Mouse (Mus musculus) heart, postnatal 0 days (tissue): ENCODE data around the gene Atp6v1e2. TPM values are rescaled to one million over a fixed set of nuclear protein-coding genes. Genes with fewer than 3 reads are reported as not detected.
A peak's percentile ranks its signal among the peaks of the same experiment; 100 is the strongest.

Experiments
- ATAC-seq: fragments of 200-750 bp; cut with Nextera tagmentation; 2 replicates; pipeline ENCODE4 v1.8.0; 2017; ENCODE audit warnings: low read depth, moderate number of reproducible peaks, moderate library complexity; ENCODE audit not compliant: insufficient read depth
- DNase-seq: peaks from one replicate; pipeline ENCODE4 v3.0.0-alpha.2; 2016; ENCODE audit warnings: low spot score
- H3K27ac ChIP-seq: fragments of 300-500 bp; sonication (generic); 2 replicates; pipeline ENCODE4 v1.5.1; 2014; ENCODE audit warnings: low read depth, mild to moderate bottlenecking
- H3K27me3 ChIP-seq: fragments of 300-500 bp; sonication (generic); 2 replicates; pipeline ENCODE4 v1.6.1; 2014; ENCODE audit warnings: low read length, mixed read lengths; ENCODE audit not compliant: control insufficient read depth, insufficient read depth
- H3K36me3 ChIP-seq: fragments of 300-500 bp; sonication (generic); replicated peaks from 2 replicates; pipeline ENCODE4 v1.6.1; 2014; ENCODE audit warnings: low read length, mixed read lengths; ENCODE audit not compliant: control insufficient read depth, insufficient read depth
- H3K4me1 ChIP-seq: fragments of 300-500 bp; sonication (generic); 2 replicates; pipeline ENCODE4 v1.6.1; 2014; ENCODE audit warnings: antibody characterized with exemption; ENCODE audit not compliant: control insufficient read depth, insufficient read depth
- H3K4me2 ChIP-seq: fragments of 300-500 bp; sonication (generic); 2 replicates; pipeline ENCODE4 v1.6.1; 2014; ENCODE audit warnings: low read depth, mild to moderate bottlenecking, low read length, moderate library complexity
- H3K4me3 ChIP-seq: fragments of 300-500 bp; sonication (generic); 2 replicates; pipeline ENCODE4 v1.5.1; 2014; ENCODE audit warnings: low read depth, low read length
- H3K9ac ChIP-seq: fragments of 300-500 bp; sonication (generic); replicated peaks from 2 replicates; pipeline ENCODE4 v1.6.1; 2014; ENCODE audit warnings: low read depth, low read length, mixed read lengths
- H3K9me3 ChIP-seq: fragments of 300-500 bp; sonication (generic); replicated peaks from 2 replicates; pipeline ENCODE4 v1.6.1; 2016; ENCODE audit warnings: low read length; ENCODE audit not compliant: control insufficient read depth
- CTCF ChIP-seq: IDR thresholded peaks from 2 replicates; pipeline ENCODE4 v1.5.1; 2016; ENCODE audit warnings: antibody characterized with exemption, control low read depth, low read depth
- EP300 ChIP-seq: IDR thresholded peaks from 2 replicates; pipeline ENCODE4 v1.6.1; 2016; ENCODE audit warnings: antibody characterized with exemption, low read depth
- whole genome bisulfite sequencing: fragments of 180-500 bp; shearing (Covaris S2); extraction: QIAGEN DNeasy Blood & Tissue Kit; methylation state at CpG from one replicate; pipeline ENCODE4 v1.1.7; 2014; 5-methylcytosine and 5-hydroxymethylcytosine counted together
- polyA plus RNA-seq: library from polyadenylated mRNA; unstranded; fragments of >200 nt; fragmentation: Nextera tagmentation; extraction: Ambion mirVana; gene quantifications from 2 replicates; pipeline ENCODE4 v1.2.1, GENCODE M21; 2015
- total RNA-seq: library from RNA; depleted of rRNA; stranded (reverse); fragments of >200 nt; gene quantifications from 2 replicates; pipeline ENCODE4 v1.2.3, GENCODE M21; 2014; ENCODE audit warnings: low replicate concordance

Atp6v1e2 gene
- total and polyA plus RNA-seq, 2 experiments from 2014 or later: not detected

GRCm38 (mm10) chr17:86986449-86987138, 38.9 kb upstream of the Atp6v1e2 start:
- WGBS: 51% methylated on average over 17 of the region's 17 CpGs

GRCm38 (mm10) chr17:86982497-86982896, 34.8 kb upstream of the Atp6v1e2 start:
- TF ChIP-seq EP300 (no peak), CTCF (peak; percentile 26)
- no peaks in the 10 kb centered on the region for H3K27me3 ChIP-seq
- no peak overlapping the region for H3K4me2 ChIP-seq
- DNase-seq (peak; percentile 43), ATAC-seq (peak; percentile 73)
- H3K36me3 ChIP-seq: peaks cover 9% of the 10 kb centered on the region; the same call in 1 of the 2 replicates
- H3K27ac ChIP-seq: peak overlapping the region; percentile 48; the same call in 1 of the 2 replicates
- H3K4me1 ChIP-seq: peaks cover 30% of the 10 kb centered on the region
- WGBS: 38% methylated on average over 9 of the region's 9 CpGs
- H3K9ac ChIP-seq: no peak overlapping the region
- H3K4me3 ChIP-seq: no peak overlapping the region
- H3K9me3 ChIP-seq: no peaks in the 10 kb centered on the region

More at GRCm38 (mm10) chr17:86986449-86987138, 38.9 kb upstream of the Atp6v1e2 start:
- no peak overlapping the region for H3K4me3 ChIP-seq
- H3K36me3 ChIP-seq: no peaks in the 10 kb centered on the region
- DNase-seq: no peak
- H3K27me3 ChIP-seq: no peaks in the 10 kb centered on the region
- no peak for TF ChIP-seq CTCF
- no peak for TF ChIP-seq EP300
- no peak overlapping the region for H3K9ac ChIP-seq
- peak overlapping the region; percentile 24; the same call in 1 of the 2 replicates for H3K4me2 ChIP-seq
- no peaks in the 10 kb centered on the region for H3K9me3 ChIP-seq
- no peak for ATAC-seq
- H3K27ac ChIP-seq: peak overlapping the region; percentile 52
- H3K4me1 ChIP-seq: peaks cover 50% of the 10 kb centered on the region

- Histone ChIP-seq H3K9me3 (no peaks in the 10 kb centered on the region), H3K27ac (no peak overlapping the region; the same call in 1 of the 2 replicates), H3K9ac (no peak overlapping the region), H3K4me3 (no peak overlapping the region), H3K4me1 (peaks cover 24% of the 10 kb centered on the region), H3K36me3 (peaks cover 12% of the 10 kb centered on the region; the same call in 1 of the 2 replicates), H3K4me2 (no peak overlapping the region), H3K27me3 (no peaks in the 10 kb centered on the region)
- 98% methylated on average over 2 of the region's 2 CpGs for WGBS
- no peak for TF ChIP-seq CTCF
- no peak for TF ChIP-seq EP300
- no peak for ATAC-seq
- DNase-seq: no peak
Measured at GRCm38 (mm10) chr17:86981701-86982100, 34.0 kb upstream of the Atp6v1e2 start.

- TF ChIP-seq EP300: no peak
- TF ChIP-seq CTCF: no peak
- ATAC-seq (no peak), DNase-seq (no peak)
- H3K27ac ChIP-seq: no peak overlapping the region
- 100% methylated on average over 1 of the region's 1 CpGs for WGBS
- H3K27me3 ChIP-seq: no peaks in the 10 kb centered on the region
- peaks cover 17% of the 10 kb centered on the region; the same call in 1 of the 2 replicates for H3K36me3 ChIP-seq
- peaks cover 22% of the 10 kb centered on the region for H3K4me1 ChIP-seq
- no peak overlapping the region for H3K9ac ChIP-seq
- no peaks in the 10 kb centered on the region for H3K9me3 ChIP-seq
- no peak overlapping the region for H3K4me2 ChIP-seq
- no peak overlapping the region for H3K4me3 ChIP-seq
Measured at GRCm38 (mm10) chr17:86981205-86981604, 33.5 kb upstream of the Atp6v1e2 start.

GRCm38 (mm10) chr17:86978496-86978895, 30.8 kb upstream of the Atp6v1e2 start:
- Histone ChIP-seq H3K27ac (no peak overlapping the region; the same call in 1 of the 2 replicates), H3K36me3 (peaks cover 42% of the 10 kb centered on the region), H3K4me2 (no peak overlapping the region), H3K27me3 (no peaks in the 10 kb centered on the region), H3K4me3 (no peak overlapping the region), H3K9ac (no peak overlapping the region), H3K9me3 (no peaks in the 10 kb centered on the region), H3K4me1 (peaks cover 22% of the 10 kb centered on the region)
- 71% methylated on average over 6 of the region's 6 CpGs for WGBS
- TF ChIP-seq EP300 (no peak), CTCF (no peak)
- DNase-seq (no peak), ATAC-seq (no peak)

GRCm38 (mm10) chr17:86976387-86976786, 28.7 kb upstream of the Atp6v1e2 start:
- Histone ChIP-seq H3K4me2 (no peak overlapping the region), H3K9ac (no peak overlapping the region), H3K9me3 (no peaks in the 10 kb centered on the region), H3K36me3 (peaks cover 51% of the 10 kb centered on the region), H3K4me3 (no peak overlapping the region), H3K4me1 (peaks cover 12% of the 10 kb centered on the region; the same call in 1 of the 2 replicates), H3K27me3 (no peaks in the 10 kb centered on the region), H3K27ac (no peak overlapping the region)
- DNase-seq (no peak), ATAC-seq (no peak)
- TF ChIP-seq CTCF (no peak), EP300 (no peak)
- WGBS: 57% methylated on average over 10 of the region's 10 CpGs
